Mouse (Mus musculus) G1E (cell line): Measurements from ENCODE around the gene Hist1h2bn. TPM values are rescaled to one million over a fixed set of nuclear protein-coding genes. Genes with fewer than 3 reads are reported as not detected.
"Not testable (repeated sequence)": the region's sequence is repeated elsewhere in the genome, so short reads cannot be mapped to it uniquely, and the experiment has no call there.

Source experiments
- ATAC-seq: 2 replicates; pipeline ENCODE4 v1.8.0; 2016; ENCODE audit warnings: mild to moderate bottlenecking; ENCODE audit not compliant: insufficient number of reproducible peaks, poor library complexity, low FRiP score, severe bottlenecking; ENCODE audit errors: extremely low read depth
- DNase-seq: peaks from one replicate; pipeline ENCODE4 v3.0.0; 2012; ENCODE audit warnings: low spot score
- H3K27me3 ChIP-seq: 2 replicates; pipeline ENCODE4 v1.6.1; 2012; ENCODE audit warnings: mild to moderate bottlenecking, low read length, inconsistent platforms; ENCODE audit not compliant: insufficient read depth
- H3K36me3 ChIP-seq: replicated peaks from 2 replicates; pipeline ENCODE3; 2012; ENCODE audit warnings: mild to moderate bottlenecking, inconsistent platforms
- H3K4me1 ChIP-seq: 2 replicates; pipeline ENCODE4 v1.6.1; 2012; ENCODE audit warnings: low read depth, low read length, inconsistent platforms, mixed read lengths; ENCODE audit not compliant: insufficient read depth
- H3K4me3 ChIP-seq: 2 replicates; pipeline ENCODE4 v1.5.1; 2012; ENCODE audit warnings: low read depth, mild to moderate bottlenecking, inconsistent platforms, low read length, moderate library complexity, mixed read lengths
- H3K9me3 ChIP-seq: replicated peaks from 2 replicates; pipeline ENCODE4 v1.6.1; 2012; ENCODE audit warnings: inconsistent platforms
- CTCF ChIP-seq: IDR thresholded peaks from 2 replicates; pipeline ENCODE4 v1.5.1; 2012; ENCODE audit warnings: low read depth, low read length, inconsistent platforms, mixed read lengths
- GATA1 ChIP-seq: IDR thresholded peaks from 2 replicates; pipeline ENCODE4 v1.6.1; 2012; ENCODE audit warnings: borderline replicate concordance, low read length, inconsistent platforms, mixed read lengths
- GATA2 ChIP-seq: IDR thresholded peaks from 2 replicates; pipeline ENCODE4 v1.6.1; 2012; ENCODE audit warnings: low read depth, low read length, inconsistent platforms, borderline replicate concordance
- POLR2AphosphoS5 ChIP-seq: IDR thresholded peaks from 2 replicates; pipeline ENCODE4 v1.6.1; 2012; ENCODE audit warnings: low read depth, low read length, inconsistent platforms; ENCODE audit not compliant: insufficient replicate concordance
- TAL1 ChIP-seq: conservative IDR thresholded peaks from 2 replicates; pipeline ENCODE4 v1.6.1; 2012; ENCODE audit warnings: low read depth, low read length, inconsistent platforms, mixed read lengths
- polyA plus RNA-seq: library from polyadenylated mRNA; stranded (reverse); fragments of >175 nt; gene quantifications from 2 replicates; pipeline ENCODE4 v1.2.3, GENCODE M21; 2012
- total RNA-seq, 2 experiments: library from RNA; stranded (forward) in 1 of 2; stranded (reverse) in 1 of 2; fragments of 200-1000 nt in 1 of 2; fragments of >200 nt in 1 of 2; fragmentation: Nextera tagmentation in 1 of 2; gene quantifications; 2 replicates each; pipeline ENCODE4 v1.2.3; 2014 to 2017

The Hist1h2bn gene
- total and polyA plus RNA-seq, 3 experiments, result 0.98 to 535 (median 410) TPM

DNA sequence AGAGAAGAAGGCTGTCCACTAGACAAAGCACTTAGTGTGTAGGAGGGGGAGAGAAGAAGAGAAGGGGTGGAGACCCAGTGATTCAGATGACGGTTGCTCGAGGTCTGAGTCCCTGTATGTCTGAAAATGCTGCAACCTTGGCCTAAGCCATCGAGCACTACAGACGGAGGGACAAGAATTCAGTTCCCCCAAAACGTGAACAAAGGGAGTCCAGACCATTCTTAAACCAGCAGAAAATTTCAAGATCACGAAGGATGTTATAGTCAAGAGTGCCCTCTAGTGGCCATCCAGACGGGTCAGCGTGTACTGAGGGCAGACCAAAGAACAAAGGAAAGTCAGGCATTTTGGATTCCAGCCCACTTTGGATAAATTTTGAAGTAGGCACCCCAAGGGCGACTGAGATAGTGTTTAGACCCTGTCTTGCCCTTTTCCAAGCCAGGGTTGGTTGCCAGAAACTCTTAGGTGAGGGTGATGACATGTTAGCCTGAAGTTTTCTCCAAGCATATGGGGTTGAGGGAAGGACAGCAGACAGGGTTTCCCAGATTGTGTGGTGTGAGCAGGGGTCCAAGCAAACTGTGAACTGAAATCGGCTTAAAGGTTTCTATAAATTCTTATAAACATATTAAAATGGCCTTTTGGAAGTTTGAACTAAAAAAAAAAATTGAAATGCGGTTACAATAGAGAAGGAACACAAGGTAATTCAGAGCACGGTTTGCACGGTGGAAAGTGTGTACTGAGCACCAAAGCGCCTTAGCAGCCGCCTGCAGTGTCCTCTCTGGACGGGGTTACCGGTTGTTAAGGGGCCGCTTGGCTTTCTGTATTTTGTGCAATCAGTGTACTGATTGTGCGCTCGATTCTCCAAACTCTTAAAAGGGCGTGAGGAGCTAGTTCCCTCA lies 19.7 kb upstream of the Hist1h2bn start:
- DNase-seq, result peak; percentile 65
- H3K4me3 ChIP-seq, result peak overlapping the region; percentile 58; the same call in 1 of the 2 replicates
- H3K36me3 ChIP-seq, result no peaks in the 10 kb centered on the region
- peak; percentile 47; the same call in 1 of the 2 replicates for ATAC-seq
- peaks cover 35% of the 10 kb centered on the region for H3K4me1 ChIP-seq
- TF ChIP-seq GATA1 (no peak), CTCF (peak; percentile 44), GATA2 (no peak)
- H3K9me3 ChIP-seq, result no peaks in the 10 kb centered on the region
- peaks cover 3% of the 10 kb centered on the region; the same call in 1 of the 2 replicates for H3K27me3 ChIP-seq

DNA sequence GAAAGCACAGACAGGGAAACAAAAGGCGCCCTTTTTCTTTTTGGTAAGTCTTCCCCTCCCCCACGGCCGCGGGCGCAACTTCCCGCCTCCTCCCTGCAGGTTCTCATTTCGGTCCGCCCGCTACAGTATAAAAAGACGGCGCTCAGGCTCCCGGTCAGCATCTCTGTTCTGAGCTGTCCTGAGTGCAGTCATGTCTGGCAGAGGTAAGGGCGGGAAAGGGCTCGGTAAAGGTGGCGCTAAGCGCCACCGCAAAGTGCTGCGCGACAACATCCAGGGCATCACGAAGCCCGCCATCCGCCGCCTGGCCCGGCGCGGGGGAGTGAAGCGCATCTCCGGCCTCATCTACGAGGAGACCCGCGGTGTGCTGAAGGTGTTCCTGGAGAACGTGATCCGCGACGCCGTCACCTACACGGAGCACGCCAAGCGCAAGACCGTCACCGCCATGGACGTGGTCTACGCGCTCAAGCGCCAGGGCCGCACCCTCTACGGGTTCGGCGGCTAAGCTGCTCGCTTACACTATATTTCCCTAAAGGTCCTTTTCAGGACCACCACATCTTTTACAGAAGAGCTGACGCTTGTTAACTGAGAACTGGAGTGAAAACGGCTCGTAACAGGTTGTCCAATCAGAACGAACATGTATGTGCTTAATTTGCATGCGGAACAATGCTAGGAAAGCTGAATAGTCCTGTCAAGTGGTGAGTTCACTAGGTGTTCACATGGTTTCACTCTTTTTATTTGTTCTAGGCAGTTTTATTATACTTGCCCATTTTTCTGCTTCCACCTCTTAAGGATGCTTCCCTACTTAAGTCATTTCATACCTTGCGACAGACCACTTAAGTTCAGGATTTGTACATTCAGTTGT lies 18.8 kb upstream of the Hist1h2bn start, which contains the start of gene Hist1h4j:
TSS of gene Hist1h4j (plus strand) at position 159 of the 862 bp plus-strand sequence.
- DNase-seq, H3K27me3 ChIP-seq, H3K9me3 ChIP-seq, H3K36me3 ChIP-seq: not testable (repeated sequence)
- Histone ChIP-seq H3K4me3 (peak within 1 kb of the TSS; percentile 69), H3K4me1 (peaks cover 41% of the 10 kb centered on the region)
- ATAC-seq, result peak; percentile 65

DNA sequence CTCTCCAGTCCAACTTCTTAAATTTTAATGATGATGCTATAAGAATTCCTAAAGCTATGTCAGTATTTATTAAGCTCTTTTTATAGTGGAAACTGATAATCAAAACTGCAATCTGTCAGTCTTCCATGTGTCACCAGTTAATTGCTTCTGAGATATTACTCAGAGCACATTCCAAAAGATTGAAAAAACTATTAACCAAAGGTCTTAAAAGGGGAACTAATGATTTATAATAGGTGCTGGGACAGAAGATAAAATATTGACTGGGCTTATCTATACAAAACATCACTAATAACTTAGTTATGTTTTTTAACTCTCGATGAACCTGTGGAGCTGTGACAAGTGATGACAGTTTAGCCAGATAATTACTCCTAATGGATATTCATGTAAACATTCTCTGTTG lies 8.9 kb upstream of the Hist1h2bn start:
- TF ChIP-seq TAL1, result peak; percentile 64
- TF ChIP-seq GATA1, result no peak
- TF ChIP-seq GATA2, result no peak
- TF ChIP-seq POLR2AphosphoS5, result no peak
- TF ChIP-seq CTCF, result no peak
- Histone ChIP-seq H3K4me3 (no peak overlapping the region), H3K36me3 (no peaks in the 10 kb centered on the region), H3K9me3 (no peaks in the 10 kb centered on the region), H3K27me3 (no peaks in the 10 kb centered on the region), H3K4me1 (peaks cover 44% of the 10 kb centered on the region)
- peak; percentile 68 for ATAC-seq
- DNase-seq, result no peak

DNA sequence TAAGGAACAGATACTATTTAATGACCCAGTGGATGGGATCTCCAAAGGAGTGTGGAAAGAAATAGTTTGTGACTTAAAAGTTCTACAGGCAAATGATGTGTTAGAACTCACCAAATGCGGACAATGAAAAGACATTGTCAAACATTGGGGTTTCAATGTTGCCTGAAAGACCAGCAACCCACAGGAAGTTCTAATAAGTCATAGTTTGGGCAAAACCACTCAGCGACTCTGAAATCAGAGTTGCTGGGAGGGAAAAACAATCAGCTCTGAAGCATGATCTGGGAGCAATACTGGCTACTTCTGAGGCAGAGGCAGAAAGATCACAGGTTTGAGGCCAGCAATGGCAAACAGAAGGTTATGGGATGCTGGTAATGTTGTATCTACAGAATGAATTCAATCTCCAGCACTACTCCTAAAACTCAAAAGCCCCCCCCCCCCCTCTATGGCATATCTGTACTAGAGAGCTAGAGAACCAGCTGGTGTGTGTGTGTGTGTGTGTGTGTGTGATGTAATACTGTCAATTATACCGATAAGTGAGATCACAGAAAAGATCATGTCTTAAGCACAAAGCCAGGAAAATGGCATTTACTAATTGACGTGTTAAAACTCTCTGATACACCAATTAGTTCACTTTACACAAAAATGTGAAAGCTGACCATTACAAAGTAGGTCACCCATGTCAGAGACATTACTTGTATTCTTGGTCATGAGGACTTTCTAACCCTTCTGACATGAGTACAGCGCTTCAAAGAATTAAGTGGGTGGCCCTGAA lies 4.3 kb upstream of the Hist1h2bn start:
- Histone ChIP-seq H3K9me3 (no peaks in the 10 kb centered on the region), H3K4me3 (peak overlapping the region; percentile 68), H3K27me3 (no peaks in the 10 kb centered on the region), H3K36me3 (no peaks in the 10 kb centered on the region), H3K4me1 (peaks cover 49% of the 10 kb centered on the region)
- TF ChIP-seq CTCF (no peak), GATA1 (no peak), TAL1 (no peak), POLR2AphosphoS5 (peak; percentile 97; the same call in 1 of the 2 replicates), GATA2 (no peak)
- DNase-seq (no peak), ATAC-seq (no peak)

DNA sequence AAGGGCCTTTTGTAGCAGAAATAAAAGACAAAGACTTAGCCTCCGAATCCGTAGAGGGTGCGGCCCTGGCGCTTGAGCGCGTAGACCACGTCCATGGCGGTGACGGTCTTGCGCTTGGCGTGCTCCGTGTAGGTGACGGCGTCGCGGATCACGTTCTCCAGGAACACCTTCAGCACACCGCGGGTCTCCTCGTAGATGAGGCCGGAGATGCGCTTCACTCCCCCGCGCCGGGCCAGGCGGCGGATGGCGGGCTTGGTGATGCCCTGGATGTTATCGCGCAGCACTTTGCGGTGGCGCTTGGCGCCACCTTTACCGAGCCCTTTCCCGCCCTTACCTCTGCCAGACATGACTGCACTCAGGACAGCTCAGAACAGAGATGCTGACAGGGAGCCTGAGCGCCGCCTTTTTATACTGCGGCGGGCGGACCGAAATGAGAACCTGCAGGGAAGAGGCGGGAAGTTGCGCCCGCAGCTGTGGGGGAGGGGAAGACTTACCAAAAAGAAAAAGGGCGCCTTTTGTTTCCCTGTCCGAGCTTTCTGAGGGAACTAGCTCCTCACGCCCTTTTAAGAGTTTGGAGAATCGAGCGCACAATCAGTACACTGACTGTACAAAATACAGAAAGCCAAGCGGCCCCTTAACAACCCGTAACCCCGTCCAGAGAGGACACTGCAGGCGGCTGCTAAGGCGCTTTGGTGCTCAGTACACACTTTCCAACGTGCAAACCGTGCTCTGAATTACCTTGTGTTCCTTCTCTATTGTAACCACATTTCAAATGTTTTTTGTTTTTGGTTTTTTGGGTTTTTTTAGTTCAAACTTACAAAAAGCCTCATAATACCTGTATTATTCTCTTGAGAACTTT lies 3.5 kb upstream of the Hist1h2bn start, which contains the start of gene Hist1h4k:
TSS of gene Hist1h4k (minus strand) at position 347 of the 859 bp plus-strand sequence.
- peaks cover 46% of the 10 kb centered on the region for H3K4me1 ChIP-seq
- peak; percentile 89 for TF ChIP-seq POLR2AphosphoS5
- H3K36me3 ChIP-seq, H3K27me3 ChIP-seq, H3K9me3 ChIP-seq: not testable (repeated sequence)
- H3K4me3 ChIP-seq, result peak within 1 kb of the TSS; percentile 68
- ATAC-seq (peak; percentile 41; the same call in 1 of the 2 replicates), DNase-seq (peak; percentile 25)

DNA sequence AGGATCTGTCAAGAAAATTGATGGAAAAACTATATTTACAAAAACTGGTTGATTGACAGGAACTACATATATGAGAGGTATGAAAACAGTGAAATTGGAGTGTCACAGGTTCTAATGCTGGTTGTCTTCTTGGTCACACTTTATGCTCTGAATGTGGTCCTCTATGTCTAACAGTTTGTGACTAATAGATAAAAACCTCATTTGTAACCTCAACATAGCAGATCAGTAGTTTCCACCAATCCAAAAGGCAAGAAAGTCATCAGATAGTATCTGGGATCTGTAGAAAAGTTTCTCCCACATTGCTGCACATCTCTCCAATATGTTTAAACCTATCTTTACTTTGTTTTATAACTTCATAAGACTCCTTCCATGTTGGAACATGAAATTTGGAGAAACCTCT lies 2.5 kb upstream of the Hist1h2bn start:
- H3K4me1 ChIP-seq, result peaks cover 38% of the 10 kb centered on the region
- H3K36me3 ChIP-seq, result no peaks in the 10 kb centered on the region
- H3K27me3 ChIP-seq, result no peaks in the 10 kb centered on the region
- no peak for DNase-seq
- ATAC-seq, result no peak
- TF ChIP-seq CTCF (no peak), TAL1 (no peak), POLR2AphosphoS5 (no peak), GATA1 (no peak), GATA2 (no peak)
- H3K4me3 ChIP-seq, result no peak overlapping the region
- no peaks in the 10 kb centered on the region for H3K9me3 ChIP-seq
